8 mouse cellular contexts compared by ENCODE assay signal in the genomic region with DNA sequence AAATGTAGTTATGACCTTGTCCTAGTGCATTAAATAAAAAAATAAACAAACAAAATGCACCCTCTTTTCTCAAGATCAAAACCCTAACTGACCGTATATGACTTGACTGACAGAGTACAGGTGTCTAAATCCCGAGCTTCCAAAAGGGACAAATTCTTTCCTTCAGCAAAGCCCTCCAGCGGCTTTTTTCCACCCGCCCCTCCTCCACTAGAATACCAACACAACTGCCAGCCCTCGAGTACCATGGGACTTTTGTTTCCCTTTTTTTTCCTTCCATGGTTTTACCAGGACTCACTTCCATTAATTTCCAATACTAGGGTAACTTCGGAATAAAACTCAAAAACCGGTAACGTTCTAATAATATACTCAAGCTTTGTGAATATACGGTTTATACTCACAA. TPM values are rescaled to one million over a fixed set of nuclear protein-coding genes. Genes with fewer than 3 reads are reported as not detected.
A peak's percentile ranks its signal among the peaks of the same experiment; 100 is the strongest.
DNase-seq lines count a peak whose midpoint lies in the region; ATAC-seq and TF ChIP-seq lines count a peak whose summit lies in the region.

No protein-coding gene starts in this region.

- H3K4me1 ChIP-seq in brown adipose tissue, adult 24 weeks (ENCODE audit: control insufficient read depth, insufficient read depth, insufficient read length, low read length): peaks cover 6% of the 10 kb centered on the region
- peaks cover 44% of the 10 kb centered on the region for H3K4me1 ChIP-seq in liver, embryonic 13.5 days (replicated peaks)
- peaks cover 8% of the 10 kb centered on the region; the same call in 1 of the 2 replicates for H3K4me1 ChIP-seq in small intestine, adult 2 months (ENCODE audit: control insufficient read depth, insufficient read depth, insufficient read length, low read length)

- H3K4me2 ChIP-seq in liver, embryonic 13.5 days: peak overlapping the region; percentile 81

- no peak for ATAC-seq in liver, embryonic 13.5 days (ENCODE audit: low read depth)

- DNase-seq in gastrocnemius, adult 18-20 months (ENCODE audit: low spot score): peak; percentile 15
- no peak for DNase-seq in gastrocnemius, adult 8-10 months (ENCODE audit: low spot score in 2 of 2)
- peak; percentile 29 to 35 for DNase-seq in heart, postnatal 10 days
- no peak for DNase-seq in liver, embryonic 13.5 days
- DNase-seq in right cerebral cortex, postnatal 4 days: no peak
- no peak for DNase-seq in urinary bladder, postnatal 36 days (ENCODE audit: low spot score in 2 of 2)

- TF ChIP-seq POLR2A in small intestine, adult 2 months (IDR thresholded peaks at IDR 0.05; ENCODE audit: low read depth, low read length): no peak

- no peaks in the 10 kb centered on the region for H3K9me3 ChIP-seq in liver, embryonic 13.5 days (replicated peaks)

- no peaks in the 10 kb centered on the region for H3K36me3 ChIP-seq in liver, embryonic 13.5 days
- no peaks in the 10 kb centered on the region for H3K36me3 ChIP-seq in small intestine, adult 2 months (ENCODE audit: control insufficient read depth, insufficient read depth, low read length)

- no peak for TF ChIP-seq CTCF in small intestine, adult 2 months (IDR thresholded peaks at IDR 0.05; ENCODE audit: extremely low read depth, insufficient read length, insufficient replicate concordance, low read depth, low read length)

- 0 out of 2 replicates have a peak overlapping the region, but pooled peaks have one; percentile 96 for H3K27ac ChIP-seq in brown adipose tissue, adult 24 weeks (replicated peaks; ENCODE audit: low read depth, low read length)
- no peak overlapping the region for H3K27ac ChIP-seq in liver, embryonic 13.5 days
- H3K27ac ChIP-seq in small intestine, adult 2 months (ENCODE audit: insufficient read depth, low read depth, low read length): no peak overlapping the region; the same call in 1 of the 2 replicates

- peak overlapping the region; percentile 98 for H3K4me3 ChIP-seq in brown adipose tissue, adult 24 weeks (ENCODE audit: insufficient read depth, low read depth, low read length)
- peak overlapping the region; percentile 100 for H3K4me3 ChIP-seq in liver, embryonic 13.5 days (replicated peaks)
- peak overlapping the region; percentile 51 for H3K4me3 ChIP-seq in small intestine, adult 2 months (ENCODE audit: low read depth, low read length)

- intact Hi-C loops in heart, postnatal 10 days (cut with DNase I): no loop called here

- under 1% methylated on average over 9 of the region's 9 CpGs for WGBS in liver, embryonic 13.5 days (ENCODE audit: insufficient replicate concordance)
- under 1% methylated on average over 9 of the region's 9 CpGs for WGBS in small intestine, adult 2 months

- peak overlapping the region; percentile 99 for H3K9ac ChIP-seq in liver, embryonic 13.5 days

- H3K27me3 ChIP-seq in liver, embryonic 13.5 days: no peaks in the 10 kb centered on the region
- H3K27me3 ChIP-seq in small intestine, adult 2 months (ENCODE audit: control insufficient read depth, insufficient read depth, low read length): no peaks in the 10 kb centered on the region

RNA-seq across cellular contexts. Expression of a gene that starts 1.4 kb away (rescaled TPM):
- total RNA-seq in gastrocnemius, adult 18-20 months (2021): 10 to 100 TPM; 14.7 to 20.2 TPM
- total RNA-seq in gastrocnemius, adult 8-10 months (2022): 10 to 100 TPM; 11.4 to 15.3 (median 14.3) TPM
- polyA plus RNA-seq in brown adipose tissue, adult 24 weeks (2012; ENCODE audit: insufficient read depth, insufficient read length, missing spikeins): 27.9 and 49.0 TPM in 2 replicates
- total RNA-seq in heart, postnatal 10 days (2021): 10 to 100 TPM; 28.1 to 36.9 TPM
- polyA plus RNA-seq in liver, embryonic 13.5 days (2015; fragmentation: Nextera tagmentation; extraction: Ambion mirVana): 51.9 and 60.9 TPM in 2 replicates
- polyA plus RNA-seq in small intestine, adult 2 months (2012; rRNA removed): 9.6 and 15.8 TPM in 2 replicates

RNA-seq across cellular contexts. Expression of a gene that starts 47.7 kb away (rescaled TPM):
- under 1 TPM; 0.09 to 0.11 TPM for total RNA-seq in gastrocnemius, adult 18-20 months (2021)
- total RNA-seq in gastrocnemius, adult 8-10 months (2022): under 1 TPM; 0.10 to 0.19 (median 0.16) TPM
- not detected in 2 replicates for polyA plus RNA-seq in brown adipose tissue, adult 24 weeks (2012; ENCODE audit: insufficient read depth, insufficient read length, missing spikeins)
- total RNA-seq in heart, postnatal 10 days (2021): 1 to 10 TPM; 4.3 to 4.5 TPM
- 21.4 and 25.4 TPM in 2 replicates for polyA plus RNA-seq in liver, embryonic 13.5 days (2015; fragmentation: Nextera tagmentation; extraction: Ambion mirVana)
- 0.06 and 0.09 TPM in 2 replicates for polyA plus RNA-seq in small intestine, adult 2 months (2012; rRNA removed)

RNA-seq across cellular contexts. Expression of a gene that starts 56.7 kb away (rescaled TPM):
- total RNA-seq in gastrocnemius, adult 18-20 months (2021): 1 to 10 TPM; 1.8 to 2.3 TPM
- total RNA-seq in gastrocnemius, adult 8-10 months (2022): 1 to 10 TPM; 1.6 to 2.2 (median 1.8) TPM
- 1.1 and 1.9 TPM in 2 replicates for polyA plus RNA-seq in brown adipose tissue, adult 24 weeks (2012; ENCODE audit: insufficient read depth, insufficient read length, missing spikeins)
- 1 to 10 TPM; 4.4 to 5.4 TPM for total RNA-seq in heart, postnatal 10 days (2021)
- polyA plus RNA-seq in liver, embryonic 13.5 days (2015; fragmentation: Nextera tagmentation; extraction: Ambion mirVana): 3.0 and 3.4 TPM in 2 replicates
- polyA plus RNA-seq in small intestine, adult 2 months (2012; rRNA removed): 0.68 and 0.77 TPM in 2 replicates

Comparison
In these comparisons a context has a peak if more than half of its experiments do, and no peak if none do; other contexts are left out.
1. DNase-seq: peak in gastrocnemius, adult 18-20 months (single experiment) and heart, postnatal 10 days (2 of 2); none in gastrocnemius, adult 8-10 months (0 of 2), liver, embryonic 13.5 days (single experiment), right cerebral cortex, postnatal 4 days (single experiment) and urinary bladder, postnatal 36 days (0 of 2).
2. RNA of a gene that starts 47.7 kb away (total RNA-seq): 4.3 to 4.5 TPM in heart, postnatal 10 days; 0.10 to 0.19 TPM in gastrocnemius, adult 8-10 months and 0.09 to 0.11 TPM in gastrocnemius, adult 18-20 months; every median in the first group is over 4 times any median in the second.
3. Peak in every context shown above with its lines, with median percentiles within 50 percentile points of each other: H3K4me3 ChIP-seq.